Mouse (Mus musculus) heart, adult 2 months (tissue): Measurements from ENCODE around the gene Ddx28. TPM values are rescaled to one million over a fixed set of nuclear protein-coding genes. Genes with fewer than 3 reads are reported as not detected.
"Not testable (repeated sequence)": the region's sequence is repeated elsewhere in the genome, so short reads cannot be mapped to it uniquely, and the experiment has no call there.

ENCODE experiments used
- DNase-seq, 2 experiments: peaks; one replicate each; pipeline ENCODE4 v3.0.0; 2021
- H3K27ac ChIP-seq: fragments of 200-600 bp; 2 replicates; pipeline ENCODE4 v1.8.1; 2022
- H3K27me3 ChIP-seq: fragments of 200-500 bp; 2 replicates; pipeline ENCODE4 v1.6.1; 2012; ENCODE audit warnings: mild to moderate bottlenecking, low read length, inconsistent platforms, mixed read lengths; ENCODE audit not compliant: control insufficient read depth, insufficient read depth
- H3K36me3 ChIP-seq: fragments of 200-500 bp; 2 replicates; pipeline ENCODE4 v1.6.1; 2012; ENCODE audit warnings: low read length, inconsistent platforms; ENCODE audit not compliant: control insufficient read depth, insufficient read depth
- H3K4me1 ChIP-seq: fragments of 200-500 bp; 2 replicates; pipeline ENCODE4 v1.6.1; 2011; ENCODE audit warnings: low read length; ENCODE audit not compliant: control insufficient read depth, insufficient read depth
- H3K4me3 ChIP-seq: fragments of 200-600 bp; 2 replicates; pipeline ENCODE4 v1.8.1; 2022
- H3K79me2 ChIP-seq: fragments of 200-500 bp; replicated peaks from 2 replicates; pipeline ENCODE4 v1.6.1; 2012; ENCODE audit warnings: mild to moderate bottlenecking, inconsistent platforms, low read length, moderate library complexity, mixed read lengths; ENCODE audit not compliant: control insufficient read depth, insufficient read depth
- H3K9ac ChIP-seq: fragments of 200-500 bp; 2 replicates; pipeline ENCODE4 v1.6.1; 2012; ENCODE audit warnings: low read depth, mild to moderate bottlenecking, control low read depth, inconsistent platforms, low read length, mixed read lengths
- CTCF ChIP-seq: fragments of 200-600 bp; IDR thresholded peaks from 2 replicates; pipeline ENCODE4 v1.8.1; 2022; ENCODE audit warnings: antibody characterized with exemption, mild to moderate bottlenecking, moderate library complexity
- EP300 ChIP-seq: fragments of 200-500 bp; IDR thresholded peaks from 2 replicates; pipeline ENCODE4 v1.6.1; 2011; ENCODE audit warnings: low read depth, low read length, control low read depth; ENCODE audit not compliant: insufficient read depth
- POLR2A ChIP-seq: fragments of 200-500 bp; IDR thresholded peaks from 2 replicates; pipeline ENCODE4 v1.6.1; 2011; ENCODE audit warnings: mild to moderate bottlenecking, low read depth, low read length, control low read depth; ENCODE audit not compliant: insufficient read depth
- WGBS: fragments of 180-500 bp; shearing (Covaris S2); methylation state at CpG from one replicate; pipeline ENCODE4 v1.1.7; 2018; 5-methylcytosine and 5-hydroxymethylcytosine counted together
- intact Hi-C: fragments of 180-260 bp; cut with DNase I; formaldehyde crosslinking; loops from one replicate; pipeline ENCODE4 v1.15.1; 2025
- polyA plus RNA-seq: library from polyadenylated mRNA; depleted of rRNA; stranded (reverse); fragments of >200 nt; gene quantifications from 2 replicates; pipeline ENCODE4 v1.2.3, GENCODE M21; 2012
- total RNA-seq, 2 experiments: library from RNA; stranded (reverse); gene quantifications; 2 replicates each; pipeline ENCODE4 v1.2.3; 2021

Gene Ddx28
- total and polyA plus RNA-seq, 3 experiments = 5.7 to 10.0 (median 9.2) TPM

DNA sequence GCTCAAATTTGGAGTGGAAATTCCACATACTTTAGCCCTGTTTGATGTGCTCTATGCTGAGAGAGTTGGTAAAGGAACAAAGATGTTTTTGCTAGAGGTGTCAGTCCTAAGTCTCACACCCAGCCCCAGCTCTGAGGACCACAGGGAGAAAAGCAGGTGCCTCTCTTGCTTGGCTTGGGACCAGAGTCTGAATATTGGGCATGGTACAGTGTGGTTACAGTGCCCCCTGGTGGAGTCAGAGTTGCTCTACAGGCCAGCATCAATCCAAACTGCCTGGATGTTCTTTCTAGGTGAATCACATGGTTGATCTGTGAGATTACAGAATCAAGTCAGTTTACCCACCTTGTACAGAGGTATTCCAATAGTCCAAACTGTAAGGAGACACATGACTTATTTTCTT is 10.8 kb upstream of the Ddx28 start:
- intact Hi-C loops = loop anchor here (1.0 to 5.0 kb wide), 4 partner anchors 31 to 308 kb away; partner anchors contain the start of gene Dus2
- Histone ChIP-seq H3K4me1 (no peaks in the 10 kb centered on the region), H3K79me2 (no peaks in the 10 kb centered on the region), H3K36me3 (no peaks in the 10 kb centered on the region; the same call in 1 of the 2 replicates), H3K27ac (no peak overlapping the region), H3K4me3 (no peak overlapping the region), H3K9ac (no peak overlapping the region), H3K27me3 (no peaks in the 10 kb centered on the region)
- peak; percentile 71 to 77 for DNase-seq
- TF ChIP-seq POLR2A (no peak), EP300 (peak; percentile 90)

DNA sequence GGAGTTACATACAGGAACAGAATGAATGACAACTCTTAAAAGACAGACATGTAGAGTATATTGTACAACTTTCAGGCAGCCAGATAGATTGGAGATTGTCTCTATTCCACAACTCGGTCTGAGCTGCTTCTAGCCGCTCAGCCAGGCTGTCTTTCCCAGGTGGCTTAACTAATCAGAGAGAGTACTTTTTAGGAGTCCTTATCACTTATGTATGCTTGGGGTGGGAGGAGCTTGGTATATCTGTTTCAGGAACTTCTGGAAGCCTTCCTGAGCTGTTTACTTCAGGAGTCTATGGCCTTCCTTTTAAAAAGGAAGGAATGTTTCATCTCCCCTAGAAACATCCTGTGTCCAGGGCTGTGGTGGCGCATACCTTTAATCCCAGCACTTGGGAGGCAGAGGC is 6.4 kb upstream of the Ddx28 start:
- DNase-seq = no peak
- Histone ChIP-seq H3K79me2 (no peaks in the 10 kb centered on the region), H3K36me3 (no peaks in the 10 kb centered on the region; the same call in 1 of the 2 replicates), H3K27ac (no peak overlapping the region), H3K4me1 (no peaks in the 10 kb centered on the region), H3K4me3 (no peak overlapping the region), H3K9ac (no peak overlapping the region), H3K27me3 (no peaks in the 10 kb centered on the region)
- intact Hi-C loops = no loop called here
- TF ChIP-seq EP300 (no peak), CTCF (no peak), POLR2A (no peak)
- 73% methylated on average over 3 of the region's 3 CpGs for WGBS

- intact Hi-C loops = no loop called here
- H3K27me3 ChIP-seq = no peaks in the 10 kb centered on the region
- no peak overlapping the region for H3K9ac ChIP-seq
- no peak overlapping the region for H3K27ac ChIP-seq
- H3K4me3 ChIP-seq = no peak overlapping the region
- 75% methylated on average over 7 of the region's 7 CpGs for WGBS
- no peaks in the 10 kb centered on the region for H3K4me1 ChIP-seq
- DNase-seq = no peak
- TF ChIP-seq CTCF (no peak), POLR2A (no peak), EP300 (no peak)
- H3K79me2 ChIP-seq = no peaks in the 10 kb centered on the region
- no peaks in the 10 kb centered on the region; the same call in 1 of the 2 replicates for H3K36me3 ChIP-seq
Observed at GRCm38 (mm10) chr8:106017130-106017529, 5.4 kb upstream of the Ddx28 start.

GRCm38 (mm10) chr8:106016284-106016683 is 4.6 kb upstream of the Ddx28 start:
- no peak for TF ChIP-seq POLR2A
- no peak for TF ChIP-seq EP300
- no peak for TF ChIP-seq CTCF
- 75% methylated on average over 6 of the region's 6 CpGs for WGBS
- H3K9ac ChIP-seq = no peak overlapping the region
- no peaks in the 10 kb centered on the region for H3K27me3 ChIP-seq
- intact Hi-C loops = no loop called here
- H3K4me1 ChIP-seq = no peaks in the 10 kb centered on the region
- H3K36me3 ChIP-seq = no peaks in the 10 kb centered on the region; the same call in 1 of the 2 replicates
- H3K27ac ChIP-seq = no peak overlapping the region
- H3K79me2 ChIP-seq = no peaks in the 10 kb centered on the region
- H3K4me3 ChIP-seq = no peak overlapping the region
- no peak for DNase-seq

DNA sequence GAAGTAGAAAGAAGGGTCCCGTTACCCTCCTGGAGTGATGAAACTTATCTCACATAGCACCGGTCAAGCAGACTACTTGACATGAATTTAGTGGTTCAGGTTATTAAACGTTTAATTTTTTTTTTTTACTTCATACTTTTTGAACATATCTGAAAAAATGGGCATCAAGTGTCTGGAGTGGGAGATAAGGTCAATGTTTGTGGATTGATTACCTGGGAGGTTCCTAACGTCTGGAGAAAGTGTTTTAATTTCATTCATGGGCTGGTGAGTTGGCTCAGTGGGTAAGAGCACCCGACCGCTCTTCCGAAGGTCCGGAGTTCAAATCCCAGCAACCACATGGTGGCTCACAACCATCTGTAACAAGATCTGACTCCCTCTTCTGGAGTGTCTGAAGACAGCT is 521 bp upstream of the Ddx28 start:
- H3K4me3 ChIP-seq, H3K27ac ChIP-seq, DNase-seq, H3K9ac ChIP-seq, H3K27me3 ChIP-seq, H3K79me2 ChIP-seq, H3K36me3 ChIP-seq, H3K4me1 ChIP-seq: not testable (repeated sequence)
- intact Hi-C loops = loop anchor here (5.0 kb wide), 3 partner anchors 110 to 310 kb away; partner anchors contain the start of genes Acd, Cenpt, Pard6a and Pskh1
- 78% methylated on average over 8 of the region's 8 CpGs for WGBS

DNA sequence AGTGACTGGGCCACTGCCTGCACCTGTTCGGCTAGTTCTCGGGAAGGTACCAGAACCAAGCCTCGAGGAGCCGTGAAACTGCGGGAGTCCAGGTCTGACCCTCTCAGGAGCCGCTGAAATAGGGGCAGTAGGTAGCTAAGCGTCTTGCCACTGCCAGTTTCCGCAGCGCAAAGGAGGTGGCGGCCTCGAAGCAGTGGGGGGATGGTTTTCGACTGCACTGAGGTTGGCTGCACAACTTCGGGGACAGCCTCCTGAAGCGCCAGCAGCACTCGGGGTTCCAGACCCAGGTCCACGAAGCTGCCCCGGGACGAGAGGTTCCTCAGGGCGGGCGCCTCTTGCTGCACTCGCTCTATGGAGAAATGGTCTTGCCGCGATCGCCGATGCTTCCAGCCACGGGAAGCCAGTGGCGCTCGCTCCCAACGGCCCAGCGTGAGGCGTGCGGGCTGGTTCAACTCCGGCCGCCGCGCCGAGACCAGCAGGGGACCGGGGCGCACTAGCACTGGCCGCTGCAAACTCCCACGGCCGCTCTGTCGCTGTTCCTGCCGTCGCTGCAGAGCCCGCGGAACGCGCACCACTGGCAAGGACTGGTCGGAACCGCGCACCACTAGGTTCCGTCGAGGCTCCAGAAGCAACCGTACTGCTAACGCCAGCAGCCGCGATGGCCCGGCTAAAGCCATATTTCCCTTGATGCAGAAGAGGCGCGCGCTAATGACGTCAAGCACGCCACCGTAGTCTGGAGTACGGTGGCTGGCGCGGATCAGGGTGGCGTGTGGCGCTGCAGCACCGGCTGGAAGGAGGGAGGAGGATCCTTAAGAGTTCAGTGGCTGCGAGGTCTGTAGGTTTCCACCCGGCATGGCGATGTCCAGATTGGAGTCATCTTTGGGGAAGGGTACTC is 687 bp downstream of the Ddx28 start:
- Histone ChIP-seq H3K36me3 (no peaks in the 10 kb centered on the region), H3K27ac (peak overlapping the region; percentile 74), H3K27me3 (no peaks in the 10 kb centered on the region), H3K79me2 (no peaks in the 10 kb centered on the region), H3K4me1 (peaks cover 3% of the 10 kb centered on the region), H3K9ac (peak overlapping the region; percentile 88), H3K4me3 (peak overlapping the region; percentile 75)
- WGBS = 1% methylated on average over 74 of the region's 74 CpGs
- intact Hi-C loops = loop anchor here (5.0 kb wide), 3 partner anchors 109 to 309 kb away; partner anchors contain the start of genes Acd, Cenpt, Pard6a and Pskh1
- TF ChIP-seq POLR2A (peak; percentile 82), CTCF (no peak; the same call in 1 of the 2 replicates), EP300 (0 out of 2 replicates have a peak, but pooled peaks have one; percentile 44)
- peak; percentile 93 to 94 for DNase-seq
